Mouse (Mus musculus) neural tube, embryonic 13.5 days (tissue): ENCODE measurements around the gene H2al1a. TPM values are rescaled to one million over a fixed set of nuclear protein-coding genes. Genes with fewer than 3 reads are reported as not detected.
"Not testable (repeated sequence)": the region's sequence is repeated elsewhere in the genome, so short reads cannot be mapped to it uniquely, and the experiment has no call there.

Experiments used
- ATAC-seq: fragments of 200-750 bp; cut with Nextera tagmentation; 2 replicates; pipeline ENCODE4 v1.8.0; 2017; ENCODE audit warnings: low read depth, mild to moderate bottlenecking, moderate TSS enrichment, moderate library complexity
- H3K27ac ChIP-seq: fragments of 300-500 bp; sonication (generic); replicated peaks from 2 replicates; pipeline ENCODE4 v1.5.1; 2015; ENCODE audit warnings: moderate library complexity, mild to moderate bottlenecking, inconsistent platforms
- H3K27me3 ChIP-seq: fragments of 300-500 bp; sonication (generic); 2 replicates; pipeline ENCODE4 v1.6.1; 2015; ENCODE audit warnings: mild to moderate bottlenecking, inconsistent platforms
- H3K36me3 ChIP-seq: fragments of 300-500 bp; sonication (generic); 2 replicates; pipeline ENCODE4 v1.6.1; 2015; ENCODE audit warnings: mild to moderate bottlenecking, inconsistent platforms
- H3K4me1 ChIP-seq: fragments of 300-500 bp; sonication (generic); replicated peaks from 2 replicates; pipeline ENCODE4 v1.6.1; 2015; ENCODE audit warnings: inconsistent platforms
- H3K4me2 ChIP-seq: fragments of 300-500 bp; sonication (generic); 2 replicates; pipeline ENCODE4 v1.6.1; 2015; ENCODE audit warnings: inconsistent platforms, mild to moderate bottlenecking, moderate library complexity
- H3K4me3 ChIP-seq: fragments of 300-500 bp; sonication (generic); 2 replicates; pipeline ENCODE4 v1.5.1; 2015; ENCODE audit warnings: mild to moderate bottlenecking, inconsistent platforms
- H3K9ac ChIP-seq: fragments of 300-500 bp; sonication (generic); 2 replicates; pipeline ENCODE4 v1.6.1; 2015; ENCODE audit warnings: moderate library complexity, mild to moderate bottlenecking, inconsistent platforms
- H3K9me3 ChIP-seq: fragments of 300-500 bp; sonication (generic); 2 replicates; pipeline ENCODE4 v1.6.1; 2016; ENCODE audit warnings: inconsistent platforms
- WGBS: fragments of 180-500 bp; shearing (Covaris S2); methylation state at CpG from one replicate; pipeline ENCODE4 v1.1.7; 2015; 5-methylcytosine and 5-hydroxymethylcytosine counted together
- polyA plus RNA-seq: library from polyadenylated mRNA; unstranded; fragments of >200 nt; fragmentation: Nextera tagmentation; extraction: Ambion mirVana; gene quantifications from 2 replicates; pipeline ENCODE4 v1.2.1, GENCODE M21; 2015

The H2al1a gene
- polyA plus RNA-seq, 1 experiment from 2014 or later, result not detected

GRCm38 (mm10) chrX:11289244-11289643 lies 9.8 kb upstream of the H2al1a start:
- no peaks in the 10 kb centered on the region for H3K9me3 ChIP-seq
- H3K9ac ChIP-seq, result no peak overlapping the region
- no peak overlapping the region for H3K4me2 ChIP-seq
- H3K36me3 ChIP-seq, result no peaks in the 10 kb centered on the region
- no peaks in the 10 kb centered on the region for H3K4me1 ChIP-seq
- no peak for ATAC-seq
- H3K27me3 ChIP-seq, result no peaks in the 10 kb centered on the region
- no peak overlapping the region for H3K27ac ChIP-seq
- WGBS, result 61% methylated on average over 4 of the region's 4 CpGs
- no peak overlapping the region for H3K4me3 ChIP-seq

- not testable (repeated sequence) for H3K4me2 ChIP-seq, ATAC-seq, H3K9ac ChIP-seq, H3K36me3 ChIP-seq, H3K4me1 ChIP-seq, H3K27ac ChIP-seq, H3K4me3 ChIP-seq, H3K27me3 ChIP-seq, H3K9me3 ChIP-seq
- 96% methylated on average over 1 of the region's 3 CpGs for WGBS
Measured at GRCm38 (mm10) chrX:11302132-11302531, 3.1 kb downstream of the H2al1a start, which contains the start of gene H2al1b. Gene H2al1b (plus strand): TSS chrX:11302432.

- 100% methylated on average over 1 of the region's 6 CpGs for WGBS
- H3K27me3 ChIP-seq, H3K9ac ChIP-seq, H3K4me1 ChIP-seq, H3K27ac ChIP-seq, H3K36me3 ChIP-seq, H3K9me3 ChIP-seq, H3K4me3 ChIP-seq, ATAC-seq, H3K4me2 ChIP-seq: not testable (repeated sequence)
Measured at GRCm38 (mm10) chrX:11305355-11305754, 6.3 kb downstream of the H2al1a start, which contains the start of gene H2al1c. Gene H2al1c (plus strand): TSS chrX:11305655.

GRCm38 (mm10) chrX:11308524-11308923 lies 9.5 kb downstream of the H2al1a start, which contains the start of gene H2al1d:
Gene H2al1d (plus strand): TSS chrX:11308824.
- H3K4me1 ChIP-seq, H3K27ac ChIP-seq, H3K9me3 ChIP-seq, ATAC-seq, H3K4me2 ChIP-seq, H3K36me3 ChIP-seq, H3K4me3 ChIP-seq, H3K9ac ChIP-seq, H3K27me3 ChIP-seq: not testable (repeated sequence)
- WGBS, result no CpG with 5 or more reads among the region's 6 CpGs

GRCm38 (mm10) chrX:11311634-11312033 lies 12.6 kb downstream of the H2al1a start, which contains the start of gene H2al1e:
Gene H2al1e (plus strand): TSS chrX:11311934.
- no CpG with 5 or more reads among the region's 3 CpGs for WGBS
- not testable (repeated sequence) for ATAC-seq, H3K4me3 ChIP-seq, H3K9me3 ChIP-seq, H3K4me2 ChIP-seq, H3K27me3 ChIP-seq, H3K9ac ChIP-seq, H3K4me1 ChIP-seq, H3K27ac ChIP-seq, H3K36me3 ChIP-seq

- not testable (repeated sequence) for H3K36me3 ChIP-seq, H3K4me3 ChIP-seq, H3K4me2 ChIP-seq, H3K9ac ChIP-seq, H3K27me3 ChIP-seq, H3K4me1 ChIP-seq, ATAC-seq, H3K27ac ChIP-seq, H3K9me3 ChIP-seq
- WGBS, result no CpG with 5 or more reads among the region's 6 CpGs
Measured at GRCm38 (mm10) chrX:11314858-11315257, 15.8 kb downstream of the H2al1a start, which contains the start of gene H2al1f. Gene H2al1f (plus strand): TSS chrX:11315158.

GRCm38 (mm10) chrX:11317956-11318355 lies 18.9 kb downstream of the H2al1a start, which contains the start of gene H2al1g:
Gene H2al1g (plus strand): TSS chrX:11318256.
- not testable (repeated sequence) for H3K9ac ChIP-seq, H3K4me1 ChIP-seq, H3K36me3 ChIP-seq, H3K4me3 ChIP-seq, H3K27me3 ChIP-seq, H3K9me3 ChIP-seq, H3K4me2 ChIP-seq, H3K27ac ChIP-seq, ATAC-seq
- WGBS, result no CpG with 5 or more reads among the region's 3 CpGs

GRCm38 (mm10) chrX:11321192-11321591 lies 22.1 kb downstream of the H2al1a start, which contains the start of gene H2al1h:
Gene H2al1h (plus strand): TSS chrX:11321492.
- not testable (repeated sequence) for H3K4me3 ChIP-seq, ATAC-seq, H3K4me2 ChIP-seq, H3K27ac ChIP-seq, H3K4me1 ChIP-seq, H3K36me3 ChIP-seq, H3K9ac ChIP-seq, H3K9me3 ChIP-seq, H3K27me3 ChIP-seq
- WGBS, result no CpG with 5 or more reads among the region's 6 CpGs

- H3K4me2 ChIP-seq, H3K4me3 ChIP-seq, ATAC-seq, H3K27ac ChIP-seq, H3K36me3 ChIP-seq, H3K9ac ChIP-seq, H3K4me1 ChIP-seq, H3K9me3 ChIP-seq, H3K27me3 ChIP-seq: not testable (repeated sequence)
- 97% methylated on average over 3 of the region's 5 CpGs for WGBS
Measured at GRCm38 (mm10) chrX:11324359-11324758, 25.3 kb downstream of the H2al1a start, which contains the start of gene H2al1i. Gene H2al1i (plus strand): TSS chrX:11324659.

GRCm38 (mm10) chrX:11327522-11327921 lies 28.5 kb downstream of the H2al1a start, which contains the start of gene H2al1j:
Gene H2al1j (plus strand): TSS chrX:11327822.
- not testable (repeated sequence) for ATAC-seq, H3K27me3 ChIP-seq, H3K9ac ChIP-seq, H3K9me3 ChIP-seq, H3K4me1 ChIP-seq, H3K27ac ChIP-seq, H3K36me3 ChIP-seq, H3K4me2 ChIP-seq, H3K4me3 ChIP-seq
- WGBS, result 85% methylated on average over 2 of the region's 2 CpGs

- no peak for ATAC-seq
- no peak overlapping the region for H3K4me2 ChIP-seq
Measured at GRCm38 (mm10) chrX:11345762-11346161, 46.7 kb downstream of the H2al1a start.

GRCm38 (mm10) chrX:11346756-11347155 lies 47.7 kb downstream of the H2al1a start:
- ATAC-seq, result no peak
- 89% methylated on average over 3 of the region's 3 CpGs for WGBS
- no peak overlapping the region for H3K9ac ChIP-seq

More at GRCm38 (mm10) chrX:11345762-11346161, 46.7 kb downstream of the H2al1a start:
- Histone ChIP-seq H3K4me1 (no peaks in the 10 kb centered on the region), H3K9ac (no peak overlapping the region), H3K9me3 (no peaks in the 10 kb centered on the region), H3K36me3 (no peaks in the 10 kb centered on the region), H3K27ac (no peak overlapping the region), H3K4me3 (no peak overlapping the region), H3K27me3 (peaks cover 4% of the 10 kb centered on the region; the same call in 1 of the 2 replicates)
- WGBS, result 63% methylated on average over 9 of the region's 9 CpGs

More at GRCm38 (mm10) chrX:11346756-11347155, 47.7 kb downstream of the H2al1a start:
- no peak overlapping the region for H3K4me2 ChIP-seq
- H3K27ac ChIP-seq, result no peak overlapping the region
- H3K4me3 ChIP-seq, result no peak overlapping the region
- H3K9me3 ChIP-seq, result no peaks in the 10 kb centered on the region
- H3K36me3 ChIP-seq, result no peaks in the 10 kb centered on the region
- H3K27me3 ChIP-seq, result peaks cover 4% of the 10 kb centered on the region; the same call in 1 of the 2 replicates
- no peaks in the 10 kb centered on the region for H3K4me1 ChIP-seq
